Mouse (Mus musculus) bone marrow, adult 2 months (tissue): Measurements from ENCODE around the gene Ptpn20.

ENCODE experiments used
- CTCF ChIP-seq: fragments of 200-500 bp; IDR thresholded peaks from 2 replicates; pipeline ENCODE4 v1.5.1; 2011; ENCODE audit warnings: low read length, control low read depth; ENCODE audit not compliant: control insufficient read depth, insufficient read depth
- POLR2A ChIP-seq: fragments of 200-500 bp; IDR thresholded peaks from 2 replicates; pipeline ENCODE4 v1.6.1; 2011; ENCODE audit warnings: low read depth, mild to moderate bottlenecking, control low read depth, low read length, borderline replicate concordance; ENCODE audit not compliant: control insufficient read depth

DNA sequence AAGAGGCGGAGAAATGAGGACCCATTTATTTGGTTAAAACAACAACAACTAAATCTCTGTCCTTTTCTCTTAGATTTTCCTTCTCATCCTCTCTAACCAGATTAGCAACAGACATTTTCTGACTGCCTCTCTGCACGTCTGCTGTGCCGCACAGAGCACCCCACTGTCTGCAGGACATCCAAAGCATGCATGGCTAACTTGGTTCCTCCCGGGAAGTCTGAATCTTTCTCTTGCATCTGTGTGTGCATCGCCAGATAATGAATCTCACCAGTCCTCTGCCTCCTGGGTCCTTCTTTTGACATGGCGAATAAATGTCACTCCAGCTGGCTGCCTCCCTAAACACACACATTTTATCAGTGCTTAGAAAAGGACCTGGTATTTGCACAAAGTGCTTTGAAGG lies 18.3 kb upstream of the Ptpn20 start:
- TF ChIP-seq CTCF (no peak), POLR2A (no peak)
